12 mouse cellular contexts compared by ENCODE assay signal in the genomic region with DNA sequence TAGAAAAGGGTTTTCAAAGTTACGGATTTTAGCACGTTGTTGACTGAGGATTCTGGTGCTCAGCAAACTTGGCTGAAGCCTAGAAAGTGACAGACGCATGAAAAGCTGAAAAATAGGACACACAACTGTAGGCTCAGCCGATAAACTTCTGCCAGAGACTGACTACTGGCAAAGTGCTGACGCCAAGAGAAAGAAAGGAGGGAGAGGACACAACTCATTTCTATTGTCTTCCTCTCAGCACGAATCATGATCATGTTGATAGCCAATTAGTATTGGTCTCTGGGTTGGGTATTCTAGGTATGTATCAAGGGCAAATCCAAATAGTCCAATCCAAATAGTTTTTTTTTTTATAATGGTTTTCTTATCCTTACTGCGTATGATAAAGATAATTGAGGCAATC.
"Had no signal": no experiment of that assay in that cellular context is flagged by ENCODE, and none has a peak within 500 bp of the region (broad histone marks: within the 10 kb centered on the region; RNA-seq: fewer than 3 reads in every experiment).

No protein-coding gene starts in this region.

- DNase-seq: lung, adult 18-20 months; lung, embryonic 14.5 days; lung, postnatal 10 days; lung, postnatal 4 days; midbrain, embryonic 14.5 days; right cerebral cortex, adult 18-20 months; right cerebral cortex, postnatal 25 days; right cerebral cortex, postnatal 4 days; spleen, adult 18-20 months; thymus, adult 18-20 months; thymus, postnatal 14 days; thymus, postnatal 36 days had no signal
